Mouse (Mus musculus): Measurements from ENCODE around the gene Zdhhc14.

GRCm38 (mm10) chr17:5768164-5768705 lies 275.9 kb downstream of the Zdhhc14 start:
- TF ChIP-seq CTCF (IDR thresholded peaks at IDR 0.05; ENCODE audit: low read depth) (no peak), EP300 (optimal IDR thresholded peaks at IDR 0.05) (no peak)
